18 mouse cellular contexts compared by ENCODE assay signal in genomic region chr3:37804261-37804660, GRCm38 (mm10).
DNase-seq lines count a peak whose midpoint lies in the region; ATAC-seq and TF ChIP-seq lines count a peak whose summit lies in the region.
"Had no signal": no experiment of that assay in that cellular context is flagged by ENCODE, and none has a peak within 500 bp of the region (broad histone marks: within the 10 kb centered on the region; RNA-seq: fewer than 3 reads in every experiment).

No protein-coding gene starts in this region.

- no peak overlapping the region for H3K27ac ChIP-seq in embryonic facial prominence, embryonic 14.5 days (replicated peaks; ENCODE audit: low read depth, low read length)
- H3K27ac ChIP-seq in embryonic facial prominence, embryonic 10.5 days (replicated peaks), result no peak overlapping the region
- H3K27ac ChIP-seq in midbrain, embryonic 11.5 days (ENCODE audit: low read depth, low read length), result no peak overlapping the region
- no peak overlapping the region for H3K27ac ChIP-seq in midbrain, embryonic 13.5 days
- H3K27ac ChIP-seq in limb, embryonic 14.5 days (replicated peaks; ENCODE audit: low read depth, low read length), result 0 out of 2 replicates have a peak overlapping the region, but pooled peaks have one; percentile 52
- H3K27ac ChIP-seq in cerebellum, adult 2 months (ENCODE audit: insufficient read depth, low read length), result no peak overlapping the region
- H3K27ac ChIP-seq in liver, embryonic 12.5 days, result no peak overlapping the region
- H3K27ac ChIP-seq: forebrain, embryonic 15.5 days; heart, embryonic 13.5 days; left cerebral cortex, adult 2 months; liver, embryonic 13.5 days; midbrain, embryonic 15.5 days; neural tube, embryonic 12.5 days had no signal

- no peak overlapping the region for H3K9ac ChIP-seq in embryonic facial prominence, embryonic 14.5 days (ENCODE audit: low read depth, low read length)
- no peak overlapping the region for H3K9ac ChIP-seq in midbrain, embryonic 11.5 days (ENCODE audit: low read length)
- H3K9ac ChIP-seq in midbrain, embryonic 13.5 days (replicated peaks), result no peak overlapping the region
- no peak overlapping the region for H3K9ac ChIP-seq in limb, embryonic 14.5 days (ENCODE audit: low read depth, low read length, severe bottlenecking)
- no peak overlapping the region for H3K9ac ChIP-seq in liver, embryonic 12.5 days
- H3K9ac ChIP-seq: forebrain, embryonic 15.5 days; heart, embryonic 13.5 days; liver, embryonic 13.5 days; midbrain, embryonic 15.5 days; neural tube, embryonic 12.5 days had no signal

- no peaks in the 10 kb centered on the region for H3K27me3 ChIP-seq in embryonic facial prominence, embryonic 14.5 days (replicated peaks; ENCODE audit: control insufficient read depth, insufficient read depth, low read length)
- H3K27me3 ChIP-seq in embryonic facial prominence, embryonic 10.5 days (replicated peaks; ENCODE audit: low read depth, poor library complexity, severe bottlenecking), result no peaks in the 10 kb centered on the region
- no peaks in the 10 kb centered on the region for H3K27me3 ChIP-seq in midbrain, embryonic 11.5 days (ENCODE audit: control insufficient read depth, insufficient read depth, low read length)
- no peaks in the 10 kb centered on the region for H3K27me3 ChIP-seq in midbrain, embryonic 13.5 days
- H3K27me3 ChIP-seq in limb, embryonic 14.5 days (ENCODE audit: control insufficient read depth, insufficient read depth, low read length), result no peaks in the 10 kb centered on the region
- no peaks in the 10 kb centered on the region for H3K27me3 ChIP-seq in cerebellum, adult 2 months (ENCODE audit: control insufficient read depth, insufficient read depth, low read length)
- H3K27me3 ChIP-seq in liver, embryonic 12.5 days (replicated peaks), result no peaks in the 10 kb centered on the region
- H3K27me3 ChIP-seq: forebrain, embryonic 15.5 days; liver, embryonic 13.5 days; midbrain, embryonic 15.5 days; neural tube, embryonic 12.5 days had no signal

- no peak for TF ChIP-seq POLR2A in limb, embryonic 14.5 days (IDR thresholded peaks at IDR 0.05; ENCODE audit: borderline replicate concordance, extremely low read depth, insufficient read depth, insufficient read length)
- no peak for TF ChIP-seq POLR2A in cerebellum, adult 2 months (IDR thresholded peaks at IDR 0.05; ENCODE audit: borderline replicate concordance, insufficient read depth, low read length)

- no peak overlapping the region for H3K4me3 ChIP-seq in embryonic facial prominence, embryonic 14.5 days (ENCODE audit: low read depth, low read length)
- no peak overlapping the region for H3K4me3 ChIP-seq in embryonic facial prominence, embryonic 10.5 days
- H3K4me3 ChIP-seq in midbrain, embryonic 11.5 days (ENCODE audit: low read depth, low read length), result no peak overlapping the region
- no peak overlapping the region for H3K4me3 ChIP-seq in midbrain, embryonic 13.5 days (replicated peaks)
- no peak overlapping the region for H3K4me3 ChIP-seq in limb, embryonic 14.5 days (replicated peaks; ENCODE audit: low read length)
- H3K4me3 ChIP-seq in cerebellum, adult 2 months (replicated peaks; ENCODE audit: insufficient read depth, low read depth, low read length), result no peak overlapping the region
- H3K4me3 ChIP-seq in liver, embryonic 12.5 days, result no peak overlapping the region
- H3K4me3 ChIP-seq: forebrain, embryonic 15.5 days; heart, embryonic 13.5 days; left cerebral cortex, adult 2 months; liver, embryonic 13.5 days; midbrain, embryonic 15.5 days; neural tube, embryonic 12.5 days had no signal

- H3K36me3 ChIP-seq in embryonic facial prominence, embryonic 14.5 days (ENCODE audit: control insufficient read depth, insufficient read depth, low read length), result no peaks in the 10 kb centered on the region
- H3K36me3 ChIP-seq in embryonic facial prominence, embryonic 10.5 days (replicated peaks), result no peaks in the 10 kb centered on the region
- no peaks in the 10 kb centered on the region for H3K36me3 ChIP-seq in midbrain, embryonic 11.5 days (ENCODE audit: control insufficient read depth, insufficient read depth, low read length)
- no peaks in the 10 kb centered on the region for H3K36me3 ChIP-seq in midbrain, embryonic 13.5 days
- no peaks in the 10 kb centered on the region for H3K36me3 ChIP-seq in limb, embryonic 14.5 days (ENCODE audit: control insufficient read depth, insufficient read depth, low read length)
- no peaks in the 10 kb centered on the region for H3K36me3 ChIP-seq in liver, embryonic 12.5 days
- H3K36me3 ChIP-seq: forebrain, embryonic 15.5 days; G1E; heart, embryonic 13.5 days; liver, embryonic 13.5 days; midbrain, embryonic 15.5 days; neural tube, embryonic 12.5 days had no signal

- H3K4me2 ChIP-seq in embryonic facial prominence, embryonic 14.5 days (ENCODE audit: low read depth, low read length), result no peak overlapping the region
- no peak overlapping the region for H3K4me2 ChIP-seq in midbrain, embryonic 11.5 days
- H3K4me2 ChIP-seq in midbrain, embryonic 13.5 days (replicated peaks), result no peak overlapping the region
- no peak overlapping the region for H3K4me2 ChIP-seq in limb, embryonic 14.5 days (replicated peaks; ENCODE audit: low read depth, low read length, severe bottlenecking)
- no peak overlapping the region for H3K4me2 ChIP-seq in liver, embryonic 12.5 days
- H3K4me2 ChIP-seq: forebrain, embryonic 15.5 days; heart, embryonic 13.5 days; liver, embryonic 13.5 days; midbrain, embryonic 15.5 days; neural tube, embryonic 12.5 days had no signal

- H3K9me3 ChIP-seq in embryonic facial prominence, embryonic 14.5 days (ENCODE audit: control insufficient read depth, low read length), result peaks cover 5% of the 10 kb centered on the region; the same call in 1 of the 2 replicates
- H3K9me3 ChIP-seq in embryonic facial prominence, embryonic 10.5 days, result peaks cover 3% of the 10 kb centered on the region; the same call in 1 of the 2 replicates
- H3K9me3 ChIP-seq in midbrain, embryonic 11.5 days (ENCODE audit: control insufficient read depth, low read length), result no peaks in the 10 kb centered on the region
- no peaks in the 10 kb centered on the region for H3K9me3 ChIP-seq in midbrain, embryonic 13.5 days
- H3K9me3 ChIP-seq in limb, embryonic 14.5 days (ENCODE audit: control insufficient read depth, low read length), result peaks cover 3% of the 10 kb centered on the region; the same call in 1 of the 2 replicates
- H3K9me3 ChIP-seq in liver, embryonic 12.5 days (replicated peaks), result no peaks in the 10 kb centered on the region
- H3K9me3 ChIP-seq: forebrain, embryonic 15.5 days; G1E; liver, embryonic 13.5 days had no signal

- WGBS in embryonic facial prominence, embryonic 14.5 days, result 43% methylated on average over 5 of the region's 5 CpGs
- WGBS in embryonic facial prominence, embryonic 10.5 days, result 88% methylated on average over 5 of the region's 5 CpGs
- 82% methylated on average over 5 of the region's 5 CpGs for WGBS in midbrain, embryonic 11.5 days
- 78% methylated on average over 5 of the region's 5 CpGs for WGBS in midbrain, embryonic 13.5 days
- 19% methylated on average over 5 of the region's 5 CpGs for WGBS in limb, embryonic 14.5 days
- WGBS in cerebellum, adult 2 months, result 36% methylated on average over 5 of the region's 5 CpGs
- 33% methylated on average over 5 of the region's 5 CpGs for WGBS in liver, embryonic 12.5 days (ENCODE audit: insufficient replicate concordance)

- peak; percentile 64 for DNase-seq in embryonic facial prominence, embryonic 14.5 days (ENCODE audit: low spot score)
- DNase-seq in embryonic facial prominence, embryonic 10.5 days (ENCODE audit: low spot score), result no peak
- peak; percentile 61 for DNase-seq in midbrain, embryonic 11.5 days (ENCODE audit: low spot score, missing footprints)
- DNase-seq in limb, embryonic 14.5 days (ENCODE audit: low spot score), result peak; percentile 71
- peak; percentile 55 to 69 for DNase-seq in thymus, postnatal 36 days
- DNase-seq in cerebellum, adult 2 months, result no peak
- DNase-seq: cerebellum, adult 11 months; liver, embryonic 13.5 days; retina, postnatal 1 day had no signal

- no peak for TF ChIP-seq CTCF in cerebellum, adult 2 months (IDR thresholded peaks at IDR 0.05; ENCODE audit: borderline replicate concordance, insufficient read depth, low read depth, low read length)

- peaks cover 12% of the 10 kb centered on the region for H3K4me1 ChIP-seq in embryonic facial prominence, embryonic 14.5 days (ENCODE audit: control insufficient read depth, insufficient read depth, low read length)
- peaks cover 4% of the 10 kb centered on the region; the same call in 1 of the 2 replicates for H3K4me1 ChIP-seq in embryonic facial prominence, embryonic 10.5 days
- H3K4me1 ChIP-seq in midbrain, embryonic 11.5 days (ENCODE audit: control insufficient read depth, insufficient read depth, low read length), result no peaks in the 10 kb centered on the region
- no peaks in the 10 kb centered on the region for H3K4me1 ChIP-seq in midbrain, embryonic 13.5 days (replicated peaks)
- peaks cover 18% of the 10 kb centered on the region for H3K4me1 ChIP-seq in limb, embryonic 14.5 days (ENCODE audit: control insufficient read depth, insufficient read depth, low read length)
- no peaks in the 10 kb centered on the region for H3K4me1 ChIP-seq in cerebellum, adult 2 months (ENCODE audit: control insufficient read depth, insufficient read depth, low read length)
- H3K4me1 ChIP-seq in liver, embryonic 12.5 days, result no peaks in the 10 kb centered on the region
- H3K4me1 ChIP-seq: forebrain, embryonic 15.5 days; liver, embryonic 13.5 days; midbrain, embryonic 15.5 days; neural tube, embryonic 12.5 days had no signal

- ATAC-seq in embryonic facial prominence, embryonic 14.5 days (ENCODE audit: low read depth), result no peak
- no peak for ATAC-seq in midbrain, embryonic 11.5 days (ENCODE audit: low FRiP score)
- no peak for ATAC-seq in midbrain, embryonic 13.5 days
- peak; percentile 38; the same call in 1 of the 2 replicates for ATAC-seq in limb, embryonic 14.5 days (ENCODE audit: low FRiP score, low read depth)
- no peak for ATAC-seq in liver, embryonic 12.5 days
- ATAC-seq: forebrain, embryonic 15.5 days; intestine, embryonic 16.5 days; midbrain, embryonic 15.5 days had no signal

Comparison
In these comparisons a context has a peak if more than half of its experiments do, and no peak if none do; other contexts are left out.
1. DNase-seq: peak in embryonic facial prominence, embryonic 14.5 days (single experiment), midbrain, embryonic 11.5 days (single experiment), limb, embryonic 14.5 days (single experiment) and thymus, postnatal 36 days (2 of 2); none in embryonic facial prominence, embryonic 10.5 days (single experiment) and cerebellum, adult 2 months (0 of 2).